Mouse (Mus musculus) kidney, adult 11 months (tissue): ENCODE results near the gene Zcchc24.
"Not testable (repeated sequence)": the region's sequence is repeated elsewhere in the genome, so short reads cannot be mapped to it uniquely, and the experiment has no call there.

Experiments used
- DNase-seq: peaks from one replicate; pipeline ENCODE4 v3.0.0; 2022

The Zcchc24 gene

GRCm38 (mm10) chr14:25768915-25769625, at the start of gene Zcchc24:
Zcchc24 (minus strand) TSS chr14:25769039.
- peak; percentile 83 for DNase-seq

GRCm38 (mm10) chr14:25816416-25816815, 47.6 kb upstream of the Zcchc24 start:
- peak; percentile 46 for DNase-seq

DNA sequence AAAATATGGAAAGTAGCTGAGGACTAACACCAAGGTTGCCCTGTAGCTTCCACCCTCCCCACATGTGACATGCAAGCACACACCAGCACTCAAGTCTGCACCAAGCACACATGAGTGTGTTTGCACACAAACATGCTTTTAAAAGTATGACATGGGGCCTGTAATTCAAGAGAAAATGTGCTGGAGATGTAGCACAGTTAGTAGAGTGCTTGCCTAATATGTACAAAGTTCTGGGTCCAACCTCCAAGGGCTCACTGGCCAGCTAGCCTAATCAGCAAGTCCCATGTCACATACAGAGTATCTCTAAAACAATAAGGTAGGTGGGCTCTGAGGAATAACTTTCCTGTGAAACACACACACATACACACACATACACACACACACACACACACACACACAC, 45.3 kb upstream of the Zcchc24 start:
- no peak for DNase-seq

GRCm38 (mm10) chr14:25811026-25811425, 42.2 kb upstream of the Zcchc24 start:
- not testable (repeated sequence) for DNase-seq

DNA sequence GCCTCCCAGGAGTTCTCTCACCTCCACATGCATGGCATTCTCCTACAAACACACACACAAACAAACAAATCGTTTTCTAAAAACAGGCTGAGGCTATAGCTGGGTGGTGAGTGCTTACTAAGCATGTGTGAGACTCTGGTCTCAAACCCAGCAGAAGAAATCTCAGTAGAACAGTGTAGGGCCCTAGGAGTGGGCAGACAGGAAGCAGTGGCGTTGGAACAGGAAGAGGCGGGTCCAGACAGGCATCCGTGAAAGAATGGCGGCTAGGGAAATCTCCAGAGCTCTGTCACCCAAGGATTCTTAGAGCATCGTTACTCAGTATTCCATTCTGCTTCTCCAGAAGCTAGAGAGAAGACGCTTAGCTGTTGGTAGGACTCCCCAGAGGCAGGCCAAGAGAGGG, 37.7 kb upstream of the Zcchc24 start:
- DNase-seq = no peak

GRCm38 (mm10) chr14:25805871-25806270, 37.0 kb upstream of the Zcchc24 start:
- peak; percentile 26 for DNase-seq

DNA sequence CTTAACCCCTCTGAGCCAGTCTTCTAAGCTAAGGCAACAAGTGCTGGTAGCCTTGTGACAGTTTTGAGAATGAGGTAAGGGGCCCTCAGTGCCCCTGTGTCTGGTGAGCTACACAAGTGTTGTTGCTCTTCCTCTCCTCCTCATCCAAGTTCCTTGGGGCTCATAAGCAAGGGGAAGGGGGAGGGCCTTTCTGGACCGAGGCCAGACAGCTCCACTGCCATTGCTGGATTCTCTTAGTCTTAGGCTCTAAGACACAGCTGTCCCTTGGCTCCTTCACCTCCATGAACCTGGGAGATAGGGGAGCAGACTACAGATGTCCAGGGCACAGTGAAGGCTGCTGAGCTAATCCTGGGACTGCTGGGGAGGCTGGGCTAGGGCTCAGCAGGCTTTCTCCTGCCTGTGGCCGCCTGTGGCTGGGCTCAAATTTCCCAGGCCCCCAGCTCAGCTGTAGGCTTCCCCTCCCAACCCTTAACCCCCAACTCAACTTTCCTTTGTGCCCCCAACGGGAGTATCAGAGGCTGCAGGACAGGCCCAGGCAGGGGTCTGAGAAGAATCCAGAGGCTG, 34.5 kb upstream of the Zcchc24 start:
- DNase-seq = no peak

DNA sequence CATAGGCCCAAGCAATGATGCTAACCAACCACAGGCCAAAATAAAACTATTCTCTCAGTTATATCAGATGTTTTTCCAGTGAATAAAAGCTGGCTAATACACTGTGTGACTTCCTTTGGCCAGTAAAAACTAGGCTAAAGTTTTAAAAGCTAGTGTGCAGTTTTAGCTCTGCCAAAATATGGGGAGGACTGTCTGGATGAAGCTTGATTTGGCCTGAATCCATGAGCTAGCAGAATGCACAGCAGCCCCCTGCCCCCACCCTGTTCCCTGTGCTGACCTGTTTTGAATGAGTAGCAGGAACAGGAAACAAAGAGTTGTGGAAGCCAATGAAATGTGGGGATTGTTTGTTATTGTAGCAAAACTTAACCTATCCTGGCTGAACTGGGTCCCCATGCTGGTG, 33.7 kb upstream of the Zcchc24 start:
- no peak for DNase-seq

- DNase-seq = peak; percentile 52
Measured at GRCm38 (mm10) chr14:25800166-25800960, 31.5 kb upstream of the Zcchc24 start.

DNA sequence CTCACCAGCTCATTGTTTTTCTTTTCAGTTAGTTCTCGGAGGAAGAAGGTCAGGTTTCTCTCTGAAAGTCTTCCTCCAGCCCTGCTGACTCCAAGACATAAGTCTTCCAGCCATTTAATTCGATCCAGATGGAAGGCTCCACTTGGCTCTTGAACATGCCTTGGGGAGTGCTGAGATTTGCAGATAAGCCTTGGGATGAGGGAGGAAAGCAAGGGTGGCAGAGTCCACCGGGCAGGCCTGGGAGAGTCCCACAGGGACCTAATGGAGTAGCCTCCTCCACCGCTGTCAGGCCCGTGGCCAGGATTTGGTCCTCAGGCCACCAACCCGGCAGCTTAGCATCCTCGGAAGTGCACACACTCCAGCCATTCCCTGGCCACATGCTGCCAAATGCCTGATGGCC, 27.8 kb upstream of the Zcchc24 start:
- DNase-seq = no peak

DNA sequence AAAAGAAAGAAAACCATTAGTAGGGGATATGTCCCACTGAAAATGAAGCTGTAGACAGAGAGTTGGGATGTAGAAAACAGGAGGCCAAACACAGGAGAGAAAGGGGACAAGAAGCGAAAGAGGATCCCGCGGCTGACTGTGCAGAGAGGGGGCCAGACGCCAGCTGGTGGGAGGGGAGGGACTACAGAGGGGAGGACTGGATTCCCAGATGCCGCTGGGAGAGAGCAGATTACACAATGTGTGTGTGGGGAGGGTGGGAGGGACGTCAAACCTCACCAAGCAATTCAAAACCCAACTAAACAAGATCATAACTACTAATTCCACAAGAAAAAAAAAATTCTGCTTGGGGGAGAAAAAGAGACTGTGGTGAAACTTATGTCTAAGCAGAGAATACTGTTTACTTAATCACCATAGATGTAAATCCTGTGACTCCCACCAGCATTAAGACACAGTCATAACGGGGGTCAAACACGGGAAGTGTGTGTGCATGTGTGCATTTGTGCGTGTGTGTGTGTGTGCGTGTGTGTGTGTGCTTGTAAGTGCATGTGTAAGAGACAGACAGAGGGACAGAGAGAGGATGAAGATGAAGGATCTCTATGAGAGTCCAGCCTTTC, 26.8 kb upstream of the Zcchc24 start:
- DNase-seq = no peak

DNA sequence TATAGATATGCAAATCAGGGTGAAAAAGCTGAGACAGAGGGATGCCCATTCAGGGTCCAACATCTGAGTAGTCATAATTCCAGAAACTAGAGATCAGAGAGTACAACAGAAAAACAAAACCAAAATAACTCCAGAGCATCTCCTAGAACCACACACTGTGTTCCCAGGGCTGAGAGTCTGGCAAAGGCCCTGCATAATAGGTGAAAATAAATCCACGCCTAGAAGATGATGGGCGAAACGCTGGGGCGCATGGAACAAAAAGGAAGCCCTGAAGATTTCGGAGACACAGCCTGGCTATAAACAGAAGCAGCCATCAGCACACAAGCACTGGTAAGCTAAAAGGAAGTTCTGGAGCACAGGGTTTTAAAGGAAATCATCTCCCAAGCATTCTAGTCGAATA, 26.2 kb upstream of the Zcchc24 start:
- no peak for DNase-seq

DNA sequence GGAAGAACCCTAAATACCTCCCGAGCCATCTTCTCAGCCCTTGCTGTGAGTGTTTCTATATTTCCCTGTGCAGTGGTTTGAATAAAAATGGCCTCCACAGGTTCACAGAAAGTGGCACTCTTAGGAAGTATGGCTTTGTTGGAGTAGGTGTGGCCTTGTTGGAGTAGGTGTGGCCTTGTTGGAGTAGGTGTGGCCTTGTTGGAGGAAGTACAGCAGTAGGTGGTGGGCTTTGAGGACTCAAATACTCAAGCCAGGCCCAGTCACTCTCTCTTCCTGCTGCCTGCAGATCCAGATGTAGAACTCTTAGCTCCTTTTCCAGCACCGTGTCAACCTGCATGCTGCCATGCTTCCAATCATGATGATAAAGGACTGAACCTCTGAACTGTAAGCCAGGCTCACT, 25.5 kb upstream of the Zcchc24 start:
- DNase-seq = no peak

- no peak for DNase-seq
Measured at GRCm38 (mm10) chr14:25790768-25791302, 22.0 kb upstream of the Zcchc24 start.

- no peak for DNase-seq
Measured at GRCm38 (mm10) chr14:25789946-25790345, 21.1 kb upstream of the Zcchc24 start.

DNA sequence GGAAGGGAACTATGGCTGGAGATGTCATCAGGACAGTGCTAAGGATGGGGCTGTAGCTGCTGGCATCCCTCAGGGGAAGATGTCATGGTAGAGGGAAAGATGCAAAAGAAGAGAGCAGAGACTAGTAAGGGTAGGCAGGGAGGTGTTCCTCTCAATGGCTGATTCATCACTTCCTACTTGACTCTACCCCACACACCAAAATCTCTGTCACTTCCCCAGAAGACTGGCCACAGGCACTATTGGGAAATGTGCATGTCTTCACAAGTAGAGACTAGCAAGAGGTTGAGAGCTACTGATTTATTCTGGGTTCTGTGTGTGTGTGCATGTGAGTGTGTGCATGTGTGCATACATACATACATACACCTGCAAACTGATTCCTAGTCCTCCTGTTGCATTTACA, 20.4 kb upstream of the Zcchc24 start:
- no peak for DNase-seq

- DNase-seq = no peak
Measured at GRCm38 (mm10) chr14:25788201-25788600, 19.4 kb upstream of the Zcchc24 start.

DNA sequence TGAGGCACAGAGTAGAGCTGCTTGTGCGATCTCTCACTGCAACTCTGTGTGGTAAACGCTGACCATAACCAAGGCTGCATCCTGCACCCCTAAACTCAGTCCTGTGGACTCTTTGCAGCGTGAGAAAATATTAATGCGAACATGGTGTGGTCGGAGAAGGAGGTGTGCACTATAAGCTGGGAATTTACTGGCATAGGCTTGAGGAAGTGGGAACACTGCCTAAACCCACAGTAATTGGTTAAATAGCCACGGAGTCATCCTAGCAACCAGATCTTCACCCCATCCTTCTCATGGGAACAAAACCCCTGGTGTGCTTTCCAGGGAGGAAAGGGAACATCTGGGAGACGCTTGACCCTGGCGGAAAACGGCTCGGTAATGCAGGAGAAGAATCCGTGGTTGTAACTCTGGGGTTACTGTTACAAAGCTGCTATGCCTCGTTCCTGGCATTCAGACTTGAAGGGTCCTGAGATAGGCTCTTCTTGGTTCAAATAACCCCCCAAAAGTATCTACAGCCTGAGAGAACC, 18.6 kb upstream of the Zcchc24 start:
- DNase-seq = no peak

GRCm38 (mm10) chr14:25786959-25787358, 18.1 kb upstream of the Zcchc24 start:
- DNase-seq = peak; percentile 38

- no peak for DNase-seq
Measured at GRCm38 (mm10) chr14:25785210-25785609, 16.4 kb upstream of the Zcchc24 start.

DNA sequence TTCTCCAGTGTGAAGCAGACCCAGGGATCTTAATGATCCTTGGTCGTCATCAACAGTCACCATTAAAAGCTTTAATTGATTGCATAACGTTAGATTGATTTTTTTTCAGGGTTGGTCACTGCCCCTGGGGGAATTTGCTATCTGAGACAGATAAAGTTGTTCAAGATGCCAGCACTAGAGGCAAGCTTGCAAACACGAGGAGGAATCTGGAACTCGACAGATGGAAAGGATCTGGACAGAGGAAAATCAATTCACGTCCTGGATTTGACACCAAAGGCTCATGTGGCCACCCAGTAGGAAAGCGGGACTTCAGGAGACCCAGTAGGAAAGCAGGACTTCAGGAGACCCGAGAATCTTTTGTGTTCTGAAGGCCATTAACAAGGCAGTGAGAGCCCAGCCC, 14.4 kb upstream of the Zcchc24 start:
- DNase-seq = no peak

- DNase-seq = no peak
Measured at GRCm38 (mm10) chr14:25780601-25781000, 11.8 kb upstream of the Zcchc24 start.

- no peak for DNase-seq
Measured at GRCm38 (mm10) chr14:25776294-25776693, 7.5 kb upstream of the Zcchc24 start.
